Mouse (Mus musculus) spleen, adult 18-20 months (tissue): ENCODE data around the gene Lrguk.

Experiments
- DNase-seq, 2 experiments: peaks; one replicate each; pipeline ENCODE4 v3.0.0; 2022; ENCODE audit warnings: mixed read lengths in 2 of 2

The Lrguk gene

GRCm38 (mm10) chr6:34067271-34067670, 38.0 kb downstream of the Lrguk start:
- DNase-seq = no peak

DNA sequence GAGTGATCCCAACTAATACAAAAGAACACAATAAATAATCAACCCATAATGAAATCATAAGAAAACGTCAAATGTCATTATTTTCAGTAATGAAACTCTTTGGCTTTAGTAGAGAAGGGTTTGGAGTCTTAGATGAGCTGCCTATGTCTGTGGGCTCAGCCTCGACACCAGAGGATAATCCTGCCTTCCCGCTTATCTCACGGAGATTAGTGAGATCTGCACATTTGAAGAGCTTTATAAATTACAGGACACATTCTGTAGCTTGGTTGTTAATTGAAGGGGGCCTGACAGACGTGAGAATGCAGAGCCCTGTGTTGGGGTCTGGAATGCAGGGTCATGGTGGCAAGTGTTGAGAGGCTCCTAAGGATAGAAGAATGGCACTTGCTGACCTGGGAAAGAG, 42.7 kb downstream of the Lrguk start:
- DNase-seq = no peak

- DNase-seq = no peak
These were observed 44.7 kb downstream of the Lrguk start for GRCm38 (mm10) chr6:34073931-34074442.

DNA sequence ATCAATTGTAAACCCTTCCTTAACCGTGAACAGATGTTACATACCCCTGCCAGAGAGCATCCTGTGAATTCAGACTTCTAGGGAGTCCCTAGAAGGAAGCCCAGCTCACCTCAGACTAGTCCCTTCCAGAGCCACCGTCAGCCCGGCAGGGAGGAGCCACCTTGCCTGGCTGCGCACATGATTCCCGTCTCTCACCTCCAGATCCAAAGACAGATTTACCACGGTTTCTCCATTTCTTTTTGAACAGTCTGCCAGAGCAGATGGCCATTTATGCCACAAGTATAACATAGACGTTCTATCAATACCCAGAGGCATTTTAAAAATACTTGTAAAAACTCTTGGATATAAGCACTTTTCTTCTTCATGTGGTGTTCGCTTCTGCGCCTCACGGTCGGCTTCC, 46.3 kb downstream of the Lrguk start:
- DNase-seq = no peak

DNA sequence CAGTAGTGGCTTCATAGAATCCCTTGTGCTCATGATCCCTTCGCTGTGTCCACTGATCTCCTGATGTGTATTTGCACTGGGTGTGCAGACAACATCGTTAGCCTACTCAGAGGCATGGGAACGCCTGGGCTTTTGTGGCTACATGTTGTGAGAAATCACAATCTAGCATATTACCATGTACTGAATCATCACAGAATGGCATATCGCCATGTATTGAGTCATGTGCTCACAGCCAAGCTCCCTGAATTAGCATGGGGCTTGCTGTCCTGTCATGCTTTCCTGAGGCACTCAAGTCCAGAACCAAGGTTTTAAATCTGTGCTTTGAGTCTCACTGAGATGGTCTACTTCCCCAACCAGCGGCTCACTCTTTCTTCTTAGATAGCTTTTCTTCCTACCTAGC, 54.2 kb downstream of the Lrguk start:
- DNase-seq = no peak

DNA sequence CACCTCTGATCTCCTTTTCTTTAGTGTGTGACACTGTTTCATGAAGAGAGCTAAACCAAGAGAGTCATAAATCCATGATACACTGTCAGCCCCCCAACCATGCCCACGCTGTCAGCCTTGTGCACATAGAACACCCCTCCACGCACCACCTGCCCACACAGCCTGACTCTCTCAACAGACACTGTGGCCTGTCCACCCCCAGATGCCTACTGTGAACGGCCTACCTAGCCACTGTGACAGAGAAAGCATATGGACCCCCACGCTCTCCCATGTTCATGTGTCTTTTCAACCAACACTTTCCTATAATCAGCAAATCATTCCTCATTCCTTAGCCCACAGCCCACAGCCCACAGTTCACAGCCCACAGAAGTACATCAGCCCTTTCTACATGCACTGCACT, 58.5 kb downstream of the Lrguk start:
- no peak for DNase-seq

GRCm38 (mm10) chr6:34088986-34089385, 59.7 kb downstream of the Lrguk start:
- no peak for DNase-seq

GRCm38 (mm10) chr6:34091537-34091936, 62.3 kb downstream of the Lrguk start:
- DNase-seq = no peak

DNA sequence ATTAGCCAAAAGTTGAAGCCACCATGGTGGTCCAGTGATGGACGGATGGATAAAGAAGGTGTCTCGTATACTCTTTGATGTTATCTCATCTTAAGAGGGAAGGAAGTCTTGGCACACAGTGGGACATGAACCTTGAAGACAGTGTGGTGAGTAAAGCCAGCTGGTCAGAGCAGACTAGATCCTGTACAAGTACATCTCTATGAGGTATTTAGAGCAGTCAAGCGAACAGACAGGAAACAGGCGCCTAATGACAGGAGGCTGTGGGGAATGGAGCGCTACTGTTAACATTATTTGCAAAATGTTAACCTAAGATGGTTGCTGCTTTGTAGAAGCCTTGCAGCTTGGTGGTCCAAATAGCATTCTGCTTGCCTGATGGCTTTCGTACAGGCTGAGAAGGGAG, 67.0 kb downstream of the Lrguk start:
- DNase-seq = no peak

DNA sequence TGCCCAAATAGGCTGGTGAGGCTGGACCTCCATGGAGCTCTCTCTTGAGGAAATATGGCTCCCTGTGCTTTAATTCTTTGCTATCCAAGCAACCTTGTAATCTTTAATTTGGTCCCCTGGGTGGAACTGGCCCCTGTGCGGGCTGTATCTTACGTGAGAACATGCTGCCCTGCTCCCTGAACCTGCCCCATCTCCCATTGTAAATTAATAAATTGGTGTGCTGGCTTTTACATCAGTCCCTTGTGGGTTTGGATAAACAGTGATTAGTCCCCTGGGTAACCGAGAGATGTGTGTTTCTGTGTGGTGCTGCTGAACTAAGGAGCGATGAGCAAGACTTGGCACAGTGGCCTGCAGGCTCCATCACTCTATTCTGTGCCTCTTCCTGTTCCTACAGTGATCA, 67.7 kb downstream of the Lrguk start:
- DNase-seq = no peak

- DNase-seq = no peak
These were observed 70.5 kb downstream of the Lrguk start for GRCm38 (mm10) chr6:34099725-34100124.

- no peak for DNase-seq
These were observed 72.5 kb downstream of the Lrguk start for GRCm38 (mm10) chr6:34101531-34102396.

DNA sequence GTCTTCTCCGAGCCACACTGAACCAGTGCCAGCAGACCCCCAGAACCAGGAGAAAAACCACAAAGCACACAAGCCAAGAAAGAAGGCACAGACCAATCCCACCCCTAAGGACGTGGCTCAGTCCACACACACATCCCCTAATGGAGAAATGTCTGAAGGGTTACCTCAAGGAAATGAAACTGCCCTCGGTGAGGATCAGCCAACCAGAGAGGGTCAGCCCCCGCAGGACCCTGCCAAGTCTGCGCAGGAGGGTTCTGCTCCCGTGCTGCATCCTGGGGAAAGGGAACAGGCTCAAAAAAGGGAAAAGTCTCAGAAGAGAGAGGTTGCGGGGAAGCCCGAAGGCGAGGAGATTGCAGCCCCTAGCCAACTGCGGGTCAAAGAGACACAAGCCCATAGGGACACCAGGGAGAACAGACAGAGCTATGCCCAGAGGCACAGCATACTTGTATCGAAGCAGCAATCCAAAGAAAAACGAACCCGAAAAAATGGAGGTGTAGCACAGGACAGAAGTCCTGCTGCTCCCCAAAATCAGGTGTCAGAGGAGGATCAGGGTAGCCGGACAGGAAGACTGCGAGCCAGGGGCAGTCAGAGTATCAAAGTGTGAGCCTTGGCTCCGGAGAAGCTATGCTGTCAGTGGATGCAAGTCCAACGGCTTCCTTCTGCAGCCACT, 74.1 kb downstream of the Lrguk start:
- DNase-seq = no peak

- no peak for DNase-seq
These were observed 81.3 kb downstream of the Lrguk start for GRCm38 (mm10) chr6:34110571-34110970.

GRCm38 (mm10) chr6:34111406-34111805, 82.2 kb downstream of the Lrguk start:
- no peak for DNase-seq

DNA sequence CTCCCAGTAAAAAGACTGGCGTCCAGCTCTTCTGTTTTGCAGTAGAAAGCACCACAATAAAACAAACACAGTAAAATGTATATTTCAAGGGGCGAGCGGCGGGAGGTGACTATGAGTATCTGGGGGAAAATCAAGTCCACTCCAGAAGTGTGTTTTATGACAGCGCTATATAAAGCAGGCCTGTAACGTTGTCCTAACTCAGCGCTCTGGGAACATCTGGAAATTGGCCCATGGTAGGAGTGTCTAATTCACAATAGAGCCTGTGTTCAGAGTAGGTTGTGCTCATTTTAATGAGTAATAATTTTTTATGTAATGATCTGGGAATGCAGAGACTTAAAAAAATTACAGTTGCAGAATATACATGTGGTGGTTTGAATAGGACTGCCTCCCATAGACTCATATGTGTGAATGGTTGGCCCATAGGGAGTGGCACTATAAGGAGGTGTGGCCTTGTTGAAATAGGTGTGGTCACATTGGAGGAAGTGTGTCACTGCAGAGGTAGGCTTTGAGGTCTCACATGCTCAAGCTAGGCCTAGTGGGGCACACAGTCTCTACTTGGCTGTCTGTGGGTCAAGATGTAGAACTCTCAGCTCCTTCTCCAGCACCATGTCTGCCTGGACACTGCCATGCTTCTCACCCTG, 87.7 kb downstream of the Lrguk start:
- DNase-seq = no peak

- no peak for DNase-seq
These were observed 95.2 kb downstream of the Lrguk start for GRCm38 (mm10) chr6:34124401-34124800.

DNA sequence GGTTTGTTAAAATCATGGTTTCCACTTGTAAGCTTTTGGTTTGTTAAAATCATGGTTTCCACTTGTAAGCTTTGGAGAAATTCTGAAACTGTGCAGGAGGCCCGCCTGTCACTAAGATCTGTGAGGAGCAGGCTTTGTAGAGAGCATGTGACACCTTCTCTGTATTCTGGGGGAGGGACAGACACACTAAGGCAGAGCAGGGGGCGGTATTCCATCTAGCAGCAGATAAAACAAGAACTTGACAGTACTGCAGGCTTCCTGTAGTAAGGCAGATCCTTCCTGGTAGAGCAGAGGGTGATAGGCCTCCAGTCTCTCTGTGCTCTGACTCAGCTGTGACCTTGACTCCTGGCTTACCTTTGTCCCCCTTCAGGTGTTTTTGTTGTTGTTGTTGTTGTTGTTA, 100.0 kb downstream of the Lrguk start:
- no peak for DNase-seq

GRCm38 (mm10) chr6:34132391-34132790, 103.1 kb downstream of the Lrguk start:
- no peak for DNase-seq

GRCm38 (mm10) chr6:34138366-34138765, 109.1 kb downstream of the Lrguk start:
- DNase-seq = no peak

- no peak for DNase-seq
These were observed 113.7 kb downstream of the Lrguk start for GRCm38 (mm10) chr6:34142931-34143330.

DNA sequence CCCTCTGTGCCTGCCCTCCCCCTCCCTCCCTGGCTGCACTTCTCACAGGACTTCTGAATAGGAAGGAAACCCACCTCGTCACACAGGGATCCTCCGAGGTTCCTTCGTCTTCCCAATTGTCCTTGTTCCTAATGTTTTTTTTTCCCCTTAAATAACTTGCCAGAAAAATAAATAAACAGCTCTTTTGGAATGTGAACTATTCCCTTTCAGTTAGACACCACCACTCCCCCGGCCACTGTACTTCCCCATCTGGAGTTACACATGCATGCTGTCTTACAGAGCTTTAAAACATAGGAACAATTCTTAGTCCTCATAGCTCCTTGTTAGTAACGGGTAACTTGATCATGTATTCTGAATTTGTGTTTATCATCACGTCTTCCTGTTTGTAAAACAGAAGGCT, 116.8 kb downstream of the Lrguk start:
- DNase-seq = no peak

DNA sequence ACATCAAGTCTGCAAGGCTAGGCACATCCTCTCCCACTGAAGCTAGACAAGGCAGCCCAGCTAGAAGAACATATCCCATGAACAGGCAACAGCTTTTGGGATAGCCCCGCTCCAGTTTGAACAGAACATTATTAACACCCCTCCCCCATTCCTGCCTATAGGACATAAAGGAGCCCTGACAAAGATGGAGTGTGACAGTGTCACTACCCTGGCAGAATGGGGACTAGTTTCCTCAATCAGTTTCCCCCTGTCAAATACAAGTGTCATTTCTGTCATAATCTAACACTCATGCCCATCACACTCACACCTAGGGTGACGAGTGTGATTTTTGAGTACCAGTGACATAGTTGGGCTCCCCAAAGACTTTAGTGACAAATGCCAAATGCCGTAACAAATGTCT, 118.8 kb downstream of the Lrguk start:
- no peak for DNase-seq

DNA sequence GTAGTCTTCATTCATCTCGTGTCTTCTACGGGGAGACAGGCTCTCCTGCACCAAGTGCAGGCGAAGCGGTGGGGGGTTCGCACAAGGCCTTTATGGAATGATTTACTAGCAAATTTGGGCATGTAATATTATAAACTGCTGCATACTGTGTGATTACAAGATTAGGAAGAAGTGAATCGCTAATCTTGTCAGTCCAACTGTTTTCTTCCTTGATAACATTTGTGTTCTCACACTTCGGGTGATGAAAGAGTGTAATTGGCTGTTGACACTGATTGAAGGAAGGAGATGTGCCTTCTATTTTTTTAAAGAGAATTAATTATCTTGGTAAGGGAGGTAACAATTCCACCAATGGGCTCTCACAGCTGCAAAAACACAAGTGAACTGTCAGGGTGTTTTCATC, 119.4 kb downstream of the Lrguk start:
- no peak for DNase-seq
